Mouse (Mus musculus): ENCODE measurements at regions not wholly inside any gene's neighbourhood (a gene's known extent, or its start where the extent isn't known, plus 50 kb on each side); places are given as distances from the start of the nearest gene placed in this dataset.

GRCm38 (mm10) chr1:42527746-42528476, 167.7 kb upstream of the Pou3f3 start:
- TF ChIP-seq CTCF (IDR thresholded peaks at IDR 0.05; ENCODE audit: extremely low read depth, insufficient read length, insufficient replicate concordance, low read depth, low read length) (no peak), POLR2A (IDR thresholded peaks at IDR 0.05; ENCODE audit: low read depth, low read length) (no peak)

Measured in small intestine, adult 2 months (tissue).